Comparison of ENCODE assay signal across 7 mouse cellular contexts in genomic region chr8:61590551-61591431, GRCm38 (mm10).
DNase-seq lines count a peak whose midpoint lies in the region; ATAC-seq and TF ChIP-seq lines count a peak whose summit lies in the region.

No protein-coding gene starts in this region.

- DNase-seq in adrenal gland, postnatal 14 days, result peak; percentile 95
- DNase-seq in embryo, embryonic 10.5 days (ENCODE audit: low spot score), result peak; percentile 94
- DNase-seq in gastrocnemius, postnatal 4 days (ENCODE audit: low spot score in 2 of 2), result peak; percentile 78 to 87
- DNase-seq in limb, embryonic 10.5 days (ENCODE audit: low spot score), result peak; percentile 96
- DNase-seq in midbrain, embryonic 11.5 days (ENCODE audit: low spot score, missing footprints), result peak; percentile 98
- DNase-seq in spleen, adult 2 months (ENCODE audit: low read depth in 1 of 2, low spot score in 2 of 2), result peak in 1 of 2 experiments; percentile 54

- H3K27ac ChIP-seq in intestine, embryonic 15.5 days, result peak overlapping the region; percentile 96
- H3K27ac ChIP-seq in limb, embryonic 10.5 days, result peak overlapping the region; percentile 90
- H3K27ac ChIP-seq in midbrain, embryonic 11.5 days (ENCODE audit: low read depth, low read length), result peak overlapping the region; percentile 84
- H3K27ac ChIP-seq in spleen, adult 2 months (ENCODE audit: insufficient read depth, low read length), result peak overlapping the region; percentile 56

- H3K4me2 ChIP-seq in intestine, embryonic 15.5 days (replicated peaks), result peak overlapping the region; percentile 83
- peak overlapping the region; percentile 74 for H3K4me2 ChIP-seq in midbrain, embryonic 11.5 days

- ATAC-seq in intestine, embryonic 15.5 days, result peak; percentile 95
- ATAC-seq in midbrain, embryonic 11.5 days (ENCODE audit: low FRiP score), result peak; percentile 93

- H3K27me3 ChIP-seq in intestine, embryonic 15.5 days (replicated peaks), result no peaks in the 10 kb centered on the region
- no peaks in the 10 kb centered on the region for H3K27me3 ChIP-seq in limb, embryonic 10.5 days (ENCODE audit: low read depth, poor library complexity, severe bottlenecking)
- H3K27me3 ChIP-seq in midbrain, embryonic 11.5 days (ENCODE audit: control insufficient read depth, insufficient read depth, low read length), result no peaks in the 10 kb centered on the region
- 0 out of 2 replicates have a peak, but pooled peaks cover 3% of the 10 kb centered on the region for H3K27me3 ChIP-seq in spleen, adult 2 months (ENCODE audit: control insufficient read depth, insufficient read depth, low read length)

- no peaks in the 10 kb centered on the region for H3K36me3 ChIP-seq in intestine, embryonic 15.5 days
- peaks cover 9% of the 10 kb centered on the region; the same call in 1 of the 2 replicates for H3K36me3 ChIP-seq in limb, embryonic 10.5 days
- no peaks in the 10 kb centered on the region for H3K36me3 ChIP-seq in midbrain, embryonic 11.5 days (ENCODE audit: control insufficient read depth, insufficient read depth, low read length)
- no peaks in the 10 kb centered on the region for H3K36me3 ChIP-seq in spleen, adult 2 months (ENCODE audit: control insufficient read depth, insufficient read depth, low read length)

- H3K9me3 ChIP-seq in intestine, embryonic 15.5 days, result no peaks in the 10 kb centered on the region
- no peaks in the 10 kb centered on the region for H3K9me3 ChIP-seq in limb, embryonic 10.5 days (replicated peaks)
- no peaks in the 10 kb centered on the region for H3K9me3 ChIP-seq in midbrain, embryonic 11.5 days (ENCODE audit: control insufficient read depth, low read length)

- 0% methylated on average over 35 of the region's 35 CpGs for WGBS in intestine, embryonic 15.5 days
- WGBS in limb, embryonic 10.5 days, result 0% methylated on average over 35 of the region's 35 CpGs
- 0% methylated on average over 35 of the region's 35 CpGs for WGBS in midbrain, embryonic 11.5 days
- WGBS in spleen, adult 2 months, result 1% methylated on average over 35 of the region's 35 CpGs

- no peak for TF ChIP-seq POLR2A in spleen, adult 2 months (IDR thresholded peaks at IDR 0.05; ENCODE audit: low read depth, low read length)

- H3K4me1 ChIP-seq in intestine, embryonic 15.5 days (replicated peaks), result 0 out of 2 replicates have a peak, but pooled peaks cover 11% of the 10 kb centered on the region
- H3K4me1 ChIP-seq in limb, embryonic 10.5 days, result peaks cover 51% of the 10 kb centered on the region
- H3K4me1 ChIP-seq in midbrain, embryonic 11.5 days (ENCODE audit: control insufficient read depth, insufficient read depth, low read length), result peaks cover 27% of the 10 kb centered on the region
- H3K4me1 ChIP-seq in spleen, adult 2 months (ENCODE audit: control insufficient read depth, insufficient read depth, insufficient read length), result no peaks in the 10 kb centered on the region

- H3K9ac ChIP-seq in intestine, embryonic 15.5 days, result peak overlapping the region; percentile 69
- H3K9ac ChIP-seq in midbrain, embryonic 11.5 days (ENCODE audit: low read length), result peak overlapping the region; percentile 81

- peak overlapping the region; percentile 76 for H3K4me3 ChIP-seq in intestine, embryonic 15.5 days (replicated peaks)
- H3K4me3 ChIP-seq in limb, embryonic 10.5 days, result peak overlapping the region; percentile 62
- H3K4me3 ChIP-seq in midbrain, embryonic 11.5 days (ENCODE audit: low read depth, low read length), result peak overlapping the region; percentile 66
- H3K4me3 ChIP-seq in spleen, adult 2 months (ENCODE audit: extremely low read depth, insufficient read depth, insufficient read length), result peak overlapping the region; percentile 45

- no peak for TF ChIP-seq CTCF in spleen, adult 2 months (IDR thresholded peaks at IDR 0.05; ENCODE audit: extremely low read depth, insufficient read depth, insufficient read length, insufficient replicate concordance)
